13 mouse cellular contexts compared by ENCODE assay signal in genomic region chr5:139544271-139545135, GRCm38 (mm10). TPM values are rescaled to one million over a fixed set of nuclear protein-coding genes. Genes with fewer than 3 reads are reported as not detected.
DNase-seq lines count a peak whose midpoint lies in the region; ATAC-seq lines count a peak whose summit lies in the region.
"Had no signal": no experiment of that assay in that cellular context is flagged by ENCODE, and none has a peak within 500 bp of the region (broad histone marks: within the 10 kb centered on the region; RNA-seq: fewer than 3 reads in every experiment).

No protein-coding gene starts in this region.

- DNase-seq in kidney, postnatal 14 days = no peak
- peak; percentile 27 to 57 for DNase-seq in cerebellum, postnatal 4 days (ENCODE audit: low spot score in 2 of 2)
- DNase-seq in hindbrain, embryonic 11.5 days (ENCODE audit: low spot score) = peak; percentile 59
- DNase-seq in lung, postnatal 36 days = no peak
- DNase-seq in ovary, postnatal 36 days (ENCODE audit: low spot score) = no peak
- DNase-seq in left cerebral cortex, adult 8-10 months (ENCODE audit: low spot score in 2 of 2) = no peak

- peak overlapping the region; percentile 60 for H3K4me3 ChIP-seq in kidney, embryonic 14.5 days (ENCODE audit: low read length)
- H3K4me3 ChIP-seq in hindbrain, embryonic 11.5 days (ENCODE audit: low read depth, low read length) = peak overlapping the region; percentile 48
- H3K4me3 ChIP-seq in midbrain, embryonic 16.5 days (ENCODE audit: low read depth, low read length) = peak overlapping the region; percentile 52

- 1% methylated on average over 54 of the region's 54 CpGs for WGBS in kidney, embryonic 14.5 days
- WGBS in hindbrain, embryonic 11.5 days = under 1% methylated on average over 53 of the region's 54 CpGs
- WGBS in midbrain, embryonic 16.5 days = under 1% methylated on average over 54 of the region's 54 CpGs

- peaks cover 81% of the 10 kb centered on the region for H3K27me3 ChIP-seq in kidney, embryonic 14.5 days (ENCODE audit: control insufficient read depth, insufficient read depth, low read length)
- H3K27me3 ChIP-seq in hindbrain, embryonic 11.5 days (ENCODE audit: control insufficient read depth, insufficient read depth, low read length) = peaks cover 89% of the 10 kb centered on the region
- peaks cover 19% of the 10 kb centered on the region for H3K27me3 ChIP-seq in midbrain, embryonic 16.5 days (ENCODE audit: control insufficient read depth, insufficient read depth, low read depth, low read length)

- H3K4me2 ChIP-seq in kidney, embryonic 14.5 days (replicated peaks; ENCODE audit: low read depth, low read length) = peak overlapping the region; percentile 35
- H3K4me2 ChIP-seq in hindbrain, embryonic 11.5 days (replicated peaks; ENCODE audit: low read depth, low read length) = peak overlapping the region; percentile 26
- H3K4me2 ChIP-seq in midbrain, embryonic 16.5 days (ENCODE audit: low read length) = peak overlapping the region; percentile 61

- H3K9me3 ChIP-seq in kidney, embryonic 14.5 days (ENCODE audit: control insufficient read depth, low read length) = no peaks in the 10 kb centered on the region
- no peaks in the 10 kb centered on the region for H3K9me3 ChIP-seq in hindbrain, embryonic 11.5 days (ENCODE audit: control insufficient read depth, low read length)
- H3K9me3 ChIP-seq in midbrain, embryonic 16.5 days (replicated peaks; ENCODE audit: control insufficient read depth, low read length, poor library complexity, severe bottlenecking) = no peaks in the 10 kb centered on the region

- H3K36me3 ChIP-seq in kidney, embryonic 14.5 days (ENCODE audit: control insufficient read depth, insufficient read depth, low read length) = peaks cover 6% of the 10 kb centered on the region; the same call in 1 of the 2 replicates
- H3K36me3 ChIP-seq in hindbrain, embryonic 11.5 days (ENCODE audit: control insufficient read depth, insufficient read depth, low read length) = no peaks in the 10 kb centered on the region
- no peaks in the 10 kb centered on the region for H3K36me3 ChIP-seq in midbrain, embryonic 16.5 days (ENCODE audit: control insufficient read depth, insufficient read depth, low read length)

- no peaks in the 10 kb centered on the region for H3K4me1 ChIP-seq in kidney, embryonic 14.5 days (ENCODE audit: control insufficient read depth, insufficient read depth, low read length)
- H3K4me1 ChIP-seq in hindbrain, embryonic 11.5 days (replicated peaks; ENCODE audit: control insufficient read depth, insufficient read depth, low read length) = peaks cover 7% of the 10 kb centered on the region
- peaks cover 3% of the 10 kb centered on the region; the same call in 1 of the 2 replicates for H3K4me1 ChIP-seq in midbrain, embryonic 16.5 days (ENCODE audit: control insufficient read depth, insufficient read depth, low read length)

- peak overlapping the region; percentile 89 for H3K9ac ChIP-seq in kidney, embryonic 14.5 days (ENCODE audit: low read depth, low read length)
- peak overlapping the region; percentile 59 for H3K9ac ChIP-seq in hindbrain, embryonic 11.5 days (ENCODE audit: low read depth, low read length)
- peak overlapping the region; percentile 72 for H3K9ac ChIP-seq in midbrain, embryonic 16.5 days (ENCODE audit: low read depth, low read length)

- no peak for ATAC-seq in kidney, embryonic 14.5 days (ENCODE audit: low FRiP score, low TSS enrichment)
- ATAC-seq in hindbrain, embryonic 11.5 days (ENCODE audit: low FRiP score) = no peak
- no peak for ATAC-seq in midbrain, embryonic 16.5 days

- H3K27ac ChIP-seq in kidney, embryonic 14.5 days (ENCODE audit: low read depth, low read length) = peak overlapping the region; percentile 89
- H3K27ac ChIP-seq in hindbrain, embryonic 11.5 days (ENCODE audit: low read depth, low read length) = peak overlapping the region; percentile 88
- H3K27ac ChIP-seq in midbrain, embryonic 16.5 days (ENCODE audit: low read length) = peak overlapping the region; percentile 82

RNA-seq across cellular contexts. Expression of gene Uncx, which starts 1.2 kb away (rescaled TPM):
- polyA plus RNA-seq in kidney, embryonic 14.5 days (2014; fragmentation: Nextera tagmentation; extraction: Ambion mirVana) = 130 and 131 TPM in 2 replicates
- polyA plus RNA-seq in hindbrain, embryonic 11.5 days (2014; fragmentation: Nextera tagmentation; extraction: Ambion mirVana) = 57.9 and 66.8 TPM in 2 replicates
- 22.5 and 23.8 TPM in 2 replicates for polyA plus RNA-seq in midbrain, embryonic 16.5 days (2015; fragmentation: Nextera tagmentation; extraction: Ambion mirVana)
- under 1 TPM in 3 of 4 experiments, not detected in 1; 0.14 to 0.74 (median 0.14) TPM for total RNA-seq in left cerebral cortex, adult 8-10 months (2022)
- total RNA-seq: adrenal gland, adult 18-20 months; heart, postnatal 25 days had no signal
- polyA plus RNA-seq: C2C12; liver, embryonic 16.5 days; urinary bladder, adult 2 months had no signal

Comparison
In these comparisons a context has a peak if more than half of its experiments do, and no peak if none do; other contexts are left out.
1. DNase-seq: peak in cerebellum, postnatal 4 days (2 of 2) and hindbrain, embryonic 11.5 days (single experiment); none in kidney, postnatal 14 days (single experiment), lung, postnatal 36 days (single experiment), ovary, postnatal 36 days (single experiment) and left cerebral cortex, adult 8-10 months (0 of 2).
2. Peak in every context shown above with its lines, with median percentiles within 50 percentile points of each other: H3K27ac ChIP-seq, H3K4me2 ChIP-seq, H3K4me3 ChIP-seq and H3K9ac ChIP-seq.